Mouse (Mus musculus) CD8-positive naive resting alpha-beta T cell, adult 2 months (primary cell): ENCODE results near the gene Gpr3.

Experiments
- DNase-seq, 2 experiments: peaks; one replicate each; pipeline ENCODE4 v3.0.0; 2022; ENCODE audit warnings: low read depth in 2 of 2, low spot score in 2 of 2

Gene Gpr3

GRCm38 (mm10) chr4:133211751-133212561 is at the start of gene Gpr3, which contains the start of gene Cd164l2:
Gpr3 (minus strand) TSS chr4:133212536.
Cd164l2 (plus strand) TSS chr4:133212131.
- DNase-seq, result no peak

GRCm38 (mm10) chr4:133261641-133262374 is 49.5 kb upstream of the Gpr3 start:
- no peak for DNase-seq

- no peak for DNase-seq
Measured at GRCm38 (mm10) chr4:133257798-133258408, 45.6 kb upstream of the Gpr3 start.

- no peak for DNase-seq
Measured at GRCm38 (mm10) chr4:133257230-133257629, 44.9 kb upstream of the Gpr3 start.

- no peak for DNase-seq
Measured at GRCm38 (mm10) chr4:133256820-133257219, 44.5 kb upstream of the Gpr3 start.

- no peak for DNase-seq
Measured at GRCm38 (mm10) chr4:133255392-133255791, 43.1 kb upstream of the Gpr3 start.

GRCm38 (mm10) chr4:133253412-133253811 is 41.1 kb upstream of the Gpr3 start:
- DNase-seq, result no peak

GRCm38 (mm10) chr4:133252089-133252488 is 39.8 kb upstream of the Gpr3 start:
- DNase-seq, result no peak

- DNase-seq, result no peak
Measured at GRCm38 (mm10) chr4:133251214-133251613, 38.9 kb upstream of the Gpr3 start.

GRCm38 (mm10) chr4:133250609-133251008 is 38.3 kb upstream of the Gpr3 start:
- peak; percentile 86 to 91 for DNase-seq

- DNase-seq, result no peak
Measured at GRCm38 (mm10) chr4:133247806-133248449, 35.6 kb upstream of the Gpr3 start.

- DNase-seq, result no peak
Measured at GRCm38 (mm10) chr4:133247072-133247471, 34.7 kb upstream of the Gpr3 start.

GRCm38 (mm10) chr4:133244289-133244688 is 32.0 kb upstream of the Gpr3 start:
- no peak for DNase-seq

- no peak for DNase-seq
Measured at GRCm38 (mm10) chr4:133243538-133243937, 31.2 kb upstream of the Gpr3 start.

GRCm38 (mm10) chr4:133242710-133243109 is 30.4 kb upstream of the Gpr3 start:
- DNase-seq, result no peak

GRCm38 (mm10) chr4:133241910-133242309 is 29.6 kb upstream of the Gpr3 start:
- DNase-seq, result no peak

GRCm38 (mm10) chr4:133240934-133241908 is 28.9 kb upstream of the Gpr3 start:
- DNase-seq, result peak; percentile 60 to 81

- DNase-seq, result no peak
Measured at GRCm38 (mm10) chr4:133240490-133240921, 28.2 kb upstream of the Gpr3 start, which contains the start of gene Map3k6. Map3k6 (plus strand) TSS chr4:133240818.

GRCm38 (mm10) chr4:133237911-133238310 is 25.6 kb upstream of the Gpr3 start:
- no peak for DNase-seq

- no peak for DNase-seq
Measured at GRCm38 (mm10) chr4:133235415-133235814, 23.1 kb upstream of the Gpr3 start.
